Mouse (Mus musculus): ENCODE data around the gene Zfp422. TPM values are rescaled to one million over a fixed set of nuclear protein-coding genes. Genes with fewer than 3 reads are reported as not detected.

Gene Zfp422
- polyA plus RNA-seq, 1 experiment from 2014 or later, result 160 TPM

DNA sequence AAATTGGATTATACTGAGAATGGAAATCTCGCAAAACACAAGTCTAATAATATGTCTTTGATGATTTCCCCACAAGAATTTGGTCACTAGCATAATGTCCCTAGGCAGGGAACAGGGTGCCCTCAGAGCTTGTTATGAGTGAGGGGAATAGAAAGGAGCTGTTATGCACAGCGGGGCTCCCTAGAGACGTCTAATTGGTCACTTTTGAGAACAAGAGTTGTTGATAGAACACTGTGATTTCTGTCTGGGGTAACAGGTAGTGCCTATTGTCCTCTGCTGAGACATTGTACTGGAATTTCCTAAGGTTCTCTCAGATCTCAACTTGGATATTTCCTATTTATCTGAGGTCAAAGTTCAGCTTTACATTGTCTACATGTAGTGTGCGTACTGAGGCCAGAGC, 44.7 kb downstream of the Zfp422 start, which contains the start of gene Olfr215:
Olfr215 (minus strand) TSS at position 101 of the 400 bp plus-strand sequence.
- DNase-seq (ENCODE audit: low spot score), result no peak

Small RNA genes lying within 50 kb of the gene (microRNA-seq; reads per million reads assigned to microRNA genes)
- not detected for gene Mir7043 (ENCODE audit: borderline number of aligned reads)

Other genes with a start within 250 kb of the Zfp422 start
- gene Alox5, start 167.8 kb downstream of the Zfp422 start, polyA plus RNA-seq (2015; fragmentation: Nextera tagmentation; extraction: Ambion mirVana), result 0.81 and 1.2 TPM in 2 replicates
- not detected in 2 replicates for gene Olfr211, start 139.9 kb downstream of the Zfp422 start, polyA plus RNA-seq (2015; fragmentation: Nextera tagmentation; extraction: Ambion mirVana)
- not detected in 2 replicates for gene Olfr212, start 122.5 kb downstream of the Zfp422 start, polyA plus RNA-seq (2015; fragmentation: Nextera tagmentation; extraction: Ambion mirVana)
- gene Olfr213, start 90.5 kb downstream of the Zfp422 start, polyA plus RNA-seq (2015; fragmentation: Nextera tagmentation; extraction: Ambion mirVana), result not detected in 2 replicates
- 0.52 and 1.0 TPM in 2 replicates for gene Gm5580, start 77.9 kb downstream of the Zfp422 start, polyA plus RNA-seq (2015; fragmentation: Nextera tagmentation; extraction: Ambion mirVana)
- not detected in 2 replicates for gene Olfr214, start 74.8 kb downstream of the Zfp422 start, polyA plus RNA-seq (2015; fragmentation: Nextera tagmentation; extraction: Ambion mirVana)
- gene Olfr215, start 44.8 kb downstream of the Zfp422 start, polyA plus RNA-seq (2015; fragmentation: Nextera tagmentation; extraction: Ambion mirVana), result not detected in 2 replicates
- gene Depp1, start 21.6 kb upstream of the Zfp422 start, polyA plus RNA-seq (2015; fragmentation: Nextera tagmentation; extraction: Ambion mirVana), result 10.3 and 10.5 TPM in 2 replicates
- 6.6 and 7.1 TPM in 2 replicates for gene Rassf4, start 45.0 kb upstream of the Zfp422 start, polyA plus RNA-seq (2015; fragmentation: Nextera tagmentation; extraction: Ambion mirVana)
- gene Tmem72, start 87.9 kb upstream of the Zfp422 start, polyA plus RNA-seq (2015; fragmentation: Nextera tagmentation; extraction: Ambion mirVana), result 0.04 TPM in 2 replicates

Measured in thymus, postnatal 0 days (tissue).